In the genomic region with DNA sequence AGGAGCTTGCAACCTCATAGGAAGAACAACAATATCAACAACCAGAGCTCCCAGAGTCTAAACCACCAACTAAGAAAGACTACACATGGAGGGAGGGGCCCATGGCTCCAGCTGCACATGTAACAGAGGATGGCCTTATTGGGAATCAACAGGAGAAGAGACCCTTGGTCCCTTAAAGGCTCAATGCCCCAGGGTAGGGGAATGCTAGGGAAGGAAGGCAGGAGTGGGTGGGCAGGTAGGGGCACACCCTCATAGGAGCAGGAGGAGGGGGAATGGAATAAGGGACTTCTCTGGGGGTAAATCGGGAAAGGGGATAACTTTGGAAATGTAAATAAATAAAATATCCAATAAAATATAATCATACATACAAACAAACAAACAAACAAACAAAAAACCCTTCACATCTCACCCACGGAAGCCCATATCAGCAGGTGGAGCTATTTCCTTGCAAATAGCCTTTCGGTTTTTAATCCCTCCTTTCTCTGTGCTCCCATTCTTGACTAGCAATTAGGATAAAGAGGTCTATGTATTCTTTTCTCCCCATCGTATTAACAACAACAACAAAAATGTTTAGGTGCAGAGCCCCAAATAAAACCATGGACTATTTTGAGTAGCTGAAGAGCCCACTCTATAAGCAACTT, we compare ENCODE assay signal across 8 mouse cellular contexts. TPM values are rescaled to one million over a fixed set of nuclear protein-coding genes. Genes with fewer than 3 reads are reported as not detected.
DNase-seq lines count a peak whose midpoint lies in the region; ATAC-seq lines count a peak whose summit lies in the region.

No protein-coding gene starts in this region.

- no peak overlapping the region for H3K4me3 ChIP-seq in hindbrain, embryonic 12.5 days
- H3K4me3 ChIP-seq in hindbrain, embryonic 11.5 days (ENCODE audit: low read depth, low read length), result no peak overlapping the region
- no peak overlapping the region for H3K4me3 ChIP-seq in kidney, embryonic 15.5 days (replicated peaks)
- H3K4me3 ChIP-seq in neural tube, embryonic 15.5 days (replicated peaks), result no peak overlapping the region

- peaks cover 7% of the 10 kb centered on the region for H3K4me1 ChIP-seq in hindbrain, embryonic 12.5 days
- no peaks in the 10 kb centered on the region for H3K4me1 ChIP-seq in hindbrain, embryonic 11.5 days (replicated peaks; ENCODE audit: control insufficient read depth, insufficient read depth, low read length)
- H3K4me1 ChIP-seq in kidney, embryonic 15.5 days, result 0 out of 2 replicates have a peak, but pooled peaks cover 4% of the 10 kb centered on the region
- peaks cover 27% of the 10 kb centered on the region for H3K4me1 ChIP-seq in neural tube, embryonic 15.5 days

- H3K9ac ChIP-seq in hindbrain, embryonic 12.5 days, result no peak overlapping the region
- no peak overlapping the region for H3K9ac ChIP-seq in hindbrain, embryonic 11.5 days (ENCODE audit: low read depth, low read length)
- H3K9ac ChIP-seq in kidney, embryonic 15.5 days, result no peak overlapping the region
- H3K9ac ChIP-seq in neural tube, embryonic 15.5 days (replicated peaks), result no peak overlapping the region

- no peaks in the 10 kb centered on the region; the same call in 1 of the 2 replicates for H3K9me3 ChIP-seq in hindbrain, embryonic 12.5 days (replicated peaks)
- no peaks in the 10 kb centered on the region for H3K9me3 ChIP-seq in hindbrain, embryonic 11.5 days (ENCODE audit: control insufficient read depth, low read length)
- no peaks in the 10 kb centered on the region for H3K9me3 ChIP-seq in kidney, embryonic 15.5 days (replicated peaks)
- no peaks in the 10 kb centered on the region for H3K9me3 ChIP-seq in neural tube, embryonic 15.5 days (replicated peaks)

- peak; percentile 35; the same call in 1 of the 2 replicates for ATAC-seq in hindbrain, embryonic 12.5 days (ENCODE audit: low FRiP score)
- ATAC-seq in hindbrain, embryonic 11.5 days (ENCODE audit: low FRiP score), result no peak
- 0 out of 2 replicates have a peak, but pooled peaks have one; percentile 9 for ATAC-seq in kidney, embryonic 15.5 days (replicated peaks; ENCODE audit: low FRiP score)
- ATAC-seq in neural tube, embryonic 15.5 days (ENCODE audit: low FRiP score), result peak; percentile 29; the same call in 1 of the 2 replicates

- no peaks in the 10 kb centered on the region for H3K36me3 ChIP-seq in hindbrain, embryonic 12.5 days
- no peaks in the 10 kb centered on the region for H3K36me3 ChIP-seq in hindbrain, embryonic 11.5 days (ENCODE audit: control insufficient read depth, insufficient read depth, low read length)
- H3K36me3 ChIP-seq in kidney, embryonic 15.5 days, result no peaks in the 10 kb centered on the region
- no peaks in the 10 kb centered on the region for H3K36me3 ChIP-seq in neural tube, embryonic 15.5 days

- no peaks in the 10 kb centered on the region for H3K27me3 ChIP-seq in hindbrain, embryonic 12.5 days
- no peaks in the 10 kb centered on the region for H3K27me3 ChIP-seq in hindbrain, embryonic 11.5 days (ENCODE audit: control insufficient read depth, insufficient read depth, low read length)
- H3K27me3 ChIP-seq in kidney, embryonic 15.5 days, result no peaks in the 10 kb centered on the region
- no peaks in the 10 kb centered on the region for H3K27me3 ChIP-seq in neural tube, embryonic 15.5 days (replicated peaks)

- no peak for DNase-seq in hindbrain, embryonic 11.5 days (ENCODE audit: low spot score)
- DNase-seq in MN1 (ENCODE audit: low spot score), result peak; percentile 39
- peak; percentile 15 for DNase-seq in embryo, embryonic 9.5 days (ENCODE audit: extremely low spot score)
- DNase-seq in thymus, postnatal 25 days, result no peak
- DNase-seq in ovary, postnatal 36 days (ENCODE audit: low spot score), result no peak

- no peak overlapping the region for H3K4me2 ChIP-seq in hindbrain, embryonic 12.5 days (replicated peaks)
- no peak overlapping the region for H3K4me2 ChIP-seq in hindbrain, embryonic 11.5 days (replicated peaks; ENCODE audit: low read depth, low read length)
- no peak overlapping the region for H3K4me2 ChIP-seq in kidney, embryonic 15.5 days
- no peak overlapping the region for H3K4me2 ChIP-seq in neural tube, embryonic 15.5 days

- WGBS in hindbrain, embryonic 12.5 days, result 67% methylated on average over 4 of the region's 4 CpGs
- WGBS in hindbrain, embryonic 11.5 days, result 67% methylated on average over 4 of the region's 4 CpGs
- WGBS in kidney, embryonic 15.5 days, result 64% methylated on average over 4 of the region's 4 CpGs
- 58% methylated on average over 4 of the region's 4 CpGs for WGBS in neural tube, embryonic 15.5 days

- H3K27ac ChIP-seq in hindbrain, embryonic 12.5 days, result no peak overlapping the region
- no peak overlapping the region for H3K27ac ChIP-seq in hindbrain, embryonic 11.5 days (ENCODE audit: low read depth, low read length)
- H3K27ac ChIP-seq in kidney, embryonic 15.5 days, result no peak overlapping the region
- H3K27ac ChIP-seq in neural tube, embryonic 15.5 days (replicated peaks), result peak overlapping the region; percentile 38; the same call in 1 of the 2 replicates

RNA-seq across cellular contexts. Expression of a gene that starts 42.5 kb away (rescaled TPM):
- 130 and 139 TPM in 2 replicates for polyA plus RNA-seq in hindbrain, embryonic 12.5 days (2016; fragmentation: Nextera tagmentation; extraction: Ambion mirVana)
- 104 and 133 TPM in 2 replicates for polyA plus RNA-seq in hindbrain, embryonic 11.5 days (2014; fragmentation: Nextera tagmentation; extraction: Ambion mirVana)
- 114 and 126 TPM in 2 replicates for polyA plus RNA-seq in kidney, embryonic 15.5 days (2015; fragmentation: Nextera tagmentation; extraction: Ambion mirVana)
- polyA plus RNA-seq in neural tube, embryonic 15.5 days (2015; fragmentation: Nextera tagmentation; extraction: Ambion mirVana), result 141 and 148 TPM in 2 replicates

Comparison
In these comparisons a context has a peak if more than half of its experiments do, and no peak if none do; other contexts are left out.
1. DNase-seq: peak in MN1 (single experiment) and embryo, embryonic 9.5 days (single experiment); none in hindbrain, embryonic 11.5 days (single experiment), thymus, postnatal 25 days (single experiment) and ovary, postnatal 36 days (single experiment).